Mouse (Mus musculus) forebrain, embryonic 15.5 days (tissue): Measurements from ENCODE around the gene Ldlrad3. TPM values are rescaled to one million over a fixed set of nuclear protein-coding genes. Genes with fewer than 3 reads are reported as not detected.

Source experiments
- ATAC-seq: fragments of 200-750 bp; cut with Nextera tagmentation; replicated peaks from 2 replicates; pipeline ENCODE4 v1.8.0; 2017; ENCODE audit warnings: mild to moderate bottlenecking, moderate TSS enrichment, moderate library complexity
- H3K27ac ChIP-seq: fragments of 300-500 bp; sonication (generic); replicated peaks from 2 replicates; pipeline ENCODE4 v1.5.1; 2015; ENCODE audit warnings: mild to moderate bottlenecking, inconsistent platforms
- H3K27me3 ChIP-seq: fragments of 300-500 bp; sonication (generic); 2 replicates; pipeline ENCODE4 v1.6.1; 2015; ENCODE audit warnings: inconsistent platforms
- H3K36me3 ChIP-seq: fragments of 300-500 bp; sonication (generic); 2 replicates; pipeline ENCODE4 v1.6.1; 2015; ENCODE audit warnings: mild to moderate bottlenecking, inconsistent platforms
- H3K4me1 ChIP-seq: fragments of 300-500 bp; sonication (generic); 2 replicates; pipeline ENCODE4 v1.6.1; 2015; ENCODE audit warnings: inconsistent platforms
- H3K4me2 ChIP-seq: fragments of 300-500 bp; sonication (generic); replicated peaks from 2 replicates; pipeline ENCODE4 v1.6.1; 2015; ENCODE audit warnings: mild to moderate bottlenecking, inconsistent platforms
- H3K4me3 ChIP-seq: fragments of 300-500 bp; sonication (generic); 2 replicates; pipeline ENCODE4 v1.5.1; 2015; ENCODE audit warnings: mild to moderate bottlenecking, inconsistent platforms
- H3K9ac ChIP-seq: fragments of 300-500 bp; sonication (generic); replicated peaks from 2 replicates; pipeline ENCODE4 v1.6.1; 2015; ENCODE audit warnings: mild to moderate bottlenecking, inconsistent platforms
- H3K9me3 ChIP-seq: fragments of 300-500 bp; sonication (generic); 2 replicates; pipeline ENCODE4 v1.6.1; 2016; ENCODE audit warnings: inconsistent platforms
- WGBS: fragments of 180-500 bp; shearing (Covaris S2); methylation state at CpG from one replicate; pipeline ENCODE4 v1.1.7; 2015; ENCODE audit warnings: mixed read lengths; 5-methylcytosine and 5-hydroxymethylcytosine counted together
- polyA plus RNA-seq: library from polyadenylated mRNA; unstranded; fragments of >200 nt; fragmentation: Nextera tagmentation; extraction: Ambion mirVana; gene quantifications from 2 replicates; pipeline ENCODE4 v1.2.1, GENCODE M21; 2015

Ldlrad3 gene
- polyA plus RNA-seq, 1 experiment from 2014 or later, result 30.0 TPM

GRCm38 (mm10) chr2:102119751-102120505, 66.3 kb downstream of the Ldlrad3 start:
- Histone ChIP-seq H3K4me1 (peaks cover 35% of the 10 kb centered on the region), H3K9me3 (no peaks in the 10 kb centered on the region), H3K9ac (no peak overlapping the region), H3K27ac (no peak overlapping the region; the same call in 1 of the 2 replicates), H3K4me3 (no peak overlapping the region), H3K27me3 (no peaks in the 10 kb centered on the region), H3K4me2 (no peak overlapping the region), H3K36me3 (no peaks in the 10 kb centered on the region)
- ATAC-seq, result no peak
- 53% methylated on average over 12 of the region's 12 CpGs for WGBS

GRCm38 (mm10) chr2:102118988-102119460, 67.2 kb downstream of the Ldlrad3 start:
- WGBS, result 62% methylated on average over 15 of the region's 15 CpGs

GRCm38 (mm10) chr2:102117402-102117760, 68.8 kb downstream of the Ldlrad3 start:
- no peak for ATAC-seq
- Histone ChIP-seq H3K4me3 (no peak overlapping the region), H3K9ac (no peak overlapping the region), H3K27me3 (no peaks in the 10 kb centered on the region), H3K9me3 (no peaks in the 10 kb centered on the region), H3K36me3 (no peaks in the 10 kb centered on the region), H3K27ac (no peak overlapping the region), H3K4me2 (no peak overlapping the region), H3K4me1 (peaks cover 34% of the 10 kb centered on the region)
- 28% methylated on average over 6 of the region's 6 CpGs for WGBS

More at GRCm38 (mm10) chr2:102118988-102119460, 67.2 kb downstream of the Ldlrad3 start:
- ATAC-seq, result no peak
- Histone ChIP-seq H3K27ac (no peak overlapping the region), H3K4me3 (no peak overlapping the region), H3K27me3 (no peaks in the 10 kb centered on the region), H3K36me3 (no peaks in the 10 kb centered on the region), H3K4me2 (no peak overlapping the region), H3K4me1 (peaks cover 35% of the 10 kb centered on the region), H3K9me3 (no peaks in the 10 kb centered on the region), H3K9ac (no peak overlapping the region)

GRCm38 (mm10) chr2:102116521-102117401, 69.4 kb downstream of the Ldlrad3 start:
- 54% methylated on average over 9 of the region's 9 CpGs for WGBS
- Histone ChIP-seq H3K27ac (no peak overlapping the region), H3K4me2 (no peak overlapping the region), H3K9ac (no peak overlapping the region), H3K27me3 (no peaks in the 10 kb centered on the region), H3K4me3 (no peak overlapping the region), H3K36me3 (no peaks in the 10 kb centered on the region), H3K9me3 (no peaks in the 10 kb centered on the region), H3K4me1 (peaks cover 31% of the 10 kb centered on the region)
- ATAC-seq, result no peak

- Histone ChIP-seq H3K4me3 (no peak overlapping the region), H3K9me3 (no peaks in the 10 kb centered on the region), H3K27me3 (no peaks in the 10 kb centered on the region), H3K9ac (no peak overlapping the region), H3K27ac (no peak overlapping the region), H3K36me3 (no peaks in the 10 kb centered on the region), H3K4me1 (peaks cover 16% of the 10 kb centered on the region), H3K4me2 (no peak overlapping the region)
- ATAC-seq, result no peak
- WGBS, result 94% methylated on average over 3 of the region's 3 CpGs
These were observed 72.4 kb downstream of the Ldlrad3 start for GRCm38 (mm10) chr2:102113801-102114200.

- Histone ChIP-seq H3K27ac (no peak overlapping the region), H3K27me3 (no peaks in the 10 kb centered on the region), H3K4me2 (no peak overlapping the region), H3K36me3 (no peaks in the 10 kb centered on the region), H3K4me3 (no peak overlapping the region), H3K4me1 (peaks cover 16% of the 10 kb centered on the region), H3K9ac (no peak overlapping the region), H3K9me3 (no peaks in the 10 kb centered on the region)
- 72% methylated on average over 12 of the region's 12 CpGs for WGBS
- no peak for ATAC-seq
These were observed 72.9 kb downstream of the Ldlrad3 start for GRCm38 (mm10) chr2:102113323-102113722.

- WGBS, result 63% methylated on average over 13 of the region's 13 CpGs
These were observed 74.2 kb downstream of the Ldlrad3 start for GRCm38 (mm10) chr2:102111906-102112499.

GRCm38 (mm10) chr2:102110306-102110705, 75.9 kb downstream of the Ldlrad3 start:
- Histone ChIP-seq H3K4me2 (no peak overlapping the region), H3K4me3 (no peak overlapping the region), H3K36me3 (no peaks in the 10 kb centered on the region), H3K27me3 (no peaks in the 10 kb centered on the region), H3K9ac (no peak overlapping the region), H3K9me3 (no peaks in the 10 kb centered on the region), H3K4me1 (0 out of 2 replicates have a peak, but pooled peaks cover 8% of the 10 kb centered on the region), H3K27ac (no peak overlapping the region)
- ATAC-seq, result no peak
- WGBS, result 97% methylated on average over 2 of the region's 2 CpGs

More at GRCm38 (mm10) chr2:102111906-102112499, 74.2 kb downstream of the Ldlrad3 start:
- Histone ChIP-seq H3K27ac (no peak overlapping the region; the same call in 1 of the 2 replicates), H3K9me3 (no peaks in the 10 kb centered on the region), H3K9ac (no peak overlapping the region), H3K4me3 (no peak overlapping the region), H3K4me1 (peaks cover 11% of the 10 kb centered on the region), H3K27me3 (no peaks in the 10 kb centered on the region), H3K4me2 (no peak overlapping the region), H3K36me3 (no peaks in the 10 kb centered on the region)
- no peak for ATAC-seq

GRCm38 (mm10) chr2:102107280-102107679, 78.9 kb downstream of the Ldlrad3 start:
- no peaks in the 10 kb centered on the region for H3K36me3 ChIP-seq
- ATAC-seq, result no peak; the same call in 1 of the 2 replicates
- 59% methylated on average over 6 of the region's 6 CpGs for WGBS
- no peak overlapping the region for H3K27ac ChIP-seq
- H3K4me2 ChIP-seq, result no peak overlapping the region
- H3K9me3 ChIP-seq, result no peaks in the 10 kb centered on the region
- 0 out of 2 replicates have a peak, but pooled peaks cover 8% of the 10 kb centered on the region for H3K4me1 ChIP-seq
- no peak overlapping the region for H3K9ac ChIP-seq
- no peaks in the 10 kb centered on the region for H3K27me3 ChIP-seq
- H3K4me3 ChIP-seq, result no peak overlapping the region

- H3K27me3 ChIP-seq, result no peaks in the 10 kb centered on the region
- ATAC-seq, result peak; percentile 55; the same call in 1 of the 2 replicates
- no peak overlapping the region for H3K4me3 ChIP-seq
- H3K4me2 ChIP-seq, result no peak overlapping the region
- H3K36me3 ChIP-seq, result no peaks in the 10 kb centered on the region
- 0 out of 2 replicates have a peak, but pooled peaks cover 5% of the 10 kb centered on the region for H3K4me1 ChIP-seq
- H3K9ac ChIP-seq, result no peak overlapping the region
- 94% methylated on average over 6 of the region's 6 CpGs for WGBS
- no peaks in the 10 kb centered on the region for H3K9me3 ChIP-seq
- no peak overlapping the region for H3K27ac ChIP-seq
These were observed 79.5 kb downstream of the Ldlrad3 start for GRCm38 (mm10) chr2:102106728-102107127.

GRCm38 (mm10) chr2:102105454-102105853, 80.7 kb downstream of the Ldlrad3 start:
- H3K36me3 ChIP-seq, result no peaks in the 10 kb centered on the region
- no peak for ATAC-seq
- no peak overlapping the region for H3K9ac ChIP-seq
- no peak overlapping the region for H3K4me2 ChIP-seq
- H3K4me1 ChIP-seq, result peaks cover 5% of the 10 kb centered on the region; the same call in 1 of the 2 replicates
- no peak overlapping the region for H3K4me3 ChIP-seq
- H3K27ac ChIP-seq, result no peak overlapping the region
- no peaks in the 10 kb centered on the region for H3K27me3 ChIP-seq
- 91% methylated on average over 2 of the region's 2 CpGs for WGBS
- H3K9me3 ChIP-seq, result no peaks in the 10 kb centered on the region
